Mouse (Mus musculus): ENCODE measurements at regions not wholly inside any gene's neighbourhood (a gene's known extent, or its start where the extent isn't known, plus 50 kb on each side); places are given as distances from the start of the nearest gene placed in this dataset.
"Not testable (repeated sequence)": the region's sequence is repeated elsewhere in the genome, so short reads cannot be mapped to it uniquely, and the experiment has no call there.

DNA sequence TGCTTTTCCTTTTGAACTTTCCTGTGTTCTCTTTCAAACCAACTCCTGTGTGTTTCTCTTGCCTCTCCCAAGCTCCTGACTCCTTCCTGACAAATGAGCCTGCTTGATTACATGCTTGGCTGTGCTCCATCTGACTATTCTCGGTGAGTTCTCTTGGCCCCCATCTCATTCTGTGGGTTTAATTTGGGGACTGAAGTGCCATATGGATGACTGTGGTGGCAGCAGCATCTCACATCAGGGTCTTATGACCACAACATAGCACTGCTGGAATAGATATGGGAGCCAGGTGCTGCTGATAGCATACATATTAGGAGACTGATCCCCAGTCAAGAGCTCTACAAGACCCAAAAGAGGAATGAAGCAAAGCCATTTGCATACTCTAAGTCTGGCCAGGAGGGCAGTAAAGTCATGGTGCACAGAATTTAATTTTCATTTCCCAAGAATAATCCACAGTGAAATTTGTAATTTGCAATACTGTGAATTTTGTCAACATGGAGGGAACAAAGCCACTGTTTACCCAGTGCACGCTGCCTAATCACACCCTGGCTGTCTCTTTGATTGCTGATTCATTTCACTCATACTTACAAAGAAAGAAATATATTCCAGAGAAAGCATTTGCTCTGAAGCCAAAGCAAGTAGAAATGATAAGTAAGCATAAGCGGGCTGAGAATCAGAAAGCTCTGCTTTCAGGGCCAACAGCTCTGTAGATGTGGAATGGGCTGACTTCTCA, 1478.4 kb upstream of the Gm7489 start:
- DNase-seq (ENCODE audit: low spot score): no peak

DNA sequence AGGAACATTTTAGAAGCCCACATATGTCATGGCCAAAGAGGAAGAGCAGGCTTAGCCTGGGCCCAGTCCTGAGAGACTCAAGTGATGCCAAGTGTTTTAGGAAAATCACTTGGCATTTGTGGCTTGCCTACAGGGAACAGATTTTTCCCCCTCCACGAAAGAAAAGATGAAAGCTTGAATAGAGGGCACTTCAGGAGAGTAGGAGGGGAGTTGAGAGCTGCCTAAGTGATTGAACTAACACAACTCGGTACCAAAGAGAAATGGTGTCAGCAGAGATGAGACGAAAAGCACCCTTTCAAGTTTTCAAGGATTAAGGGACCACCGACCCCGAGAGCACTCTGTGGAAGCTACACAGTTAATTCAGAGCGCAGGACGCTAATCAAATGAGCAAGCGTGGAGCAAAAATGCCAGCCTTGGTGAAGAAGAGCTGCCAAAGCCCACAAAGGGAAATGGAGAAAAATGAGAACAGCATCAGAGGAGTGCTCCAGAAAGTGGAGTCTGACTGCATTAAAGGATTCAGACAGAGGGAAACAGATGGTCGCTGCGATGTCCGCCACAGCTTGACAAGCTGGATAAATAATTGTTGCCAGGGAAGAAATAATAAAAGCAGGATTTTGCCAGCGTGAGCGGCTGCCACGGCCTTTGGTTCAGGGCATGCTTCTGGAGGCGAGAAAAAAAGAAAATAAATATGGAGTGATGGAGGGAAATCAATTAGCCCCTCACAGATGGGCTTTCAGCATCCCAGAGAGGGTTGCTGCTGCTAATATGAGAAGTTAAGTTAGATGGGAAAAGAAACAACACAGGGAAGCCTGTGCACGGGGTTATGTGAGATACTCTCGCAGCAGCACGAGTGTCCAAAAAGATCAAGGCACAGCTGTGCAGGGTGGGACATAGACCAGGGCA, 1471.6 kb upstream of the Gm7489 start:
- peak; percentile 70 for DNase-seq (ENCODE audit: low spot score)

DNA sequence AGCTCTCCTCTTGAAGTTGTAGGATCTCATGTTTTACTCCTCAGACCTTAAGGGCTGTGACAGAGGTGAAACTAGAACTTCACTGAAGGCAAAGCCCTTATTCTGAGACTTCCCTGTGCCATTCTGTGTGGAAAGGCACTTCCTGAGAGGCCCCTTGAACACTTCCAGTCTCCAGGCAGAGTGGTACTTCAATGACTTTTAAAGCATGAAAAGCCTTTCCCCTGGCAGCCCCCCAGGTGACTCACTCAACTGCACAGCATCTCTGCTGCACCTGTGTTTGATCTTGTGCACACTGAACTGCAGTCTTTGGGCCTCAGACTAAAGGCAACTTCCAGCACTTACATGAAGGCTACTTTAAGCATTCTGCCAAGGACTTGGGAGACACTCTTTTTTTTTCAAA, 1458.7 kb upstream of the Gm7489 start:
- DNase-seq (ENCODE audit: low spot score): no peak

DNA sequence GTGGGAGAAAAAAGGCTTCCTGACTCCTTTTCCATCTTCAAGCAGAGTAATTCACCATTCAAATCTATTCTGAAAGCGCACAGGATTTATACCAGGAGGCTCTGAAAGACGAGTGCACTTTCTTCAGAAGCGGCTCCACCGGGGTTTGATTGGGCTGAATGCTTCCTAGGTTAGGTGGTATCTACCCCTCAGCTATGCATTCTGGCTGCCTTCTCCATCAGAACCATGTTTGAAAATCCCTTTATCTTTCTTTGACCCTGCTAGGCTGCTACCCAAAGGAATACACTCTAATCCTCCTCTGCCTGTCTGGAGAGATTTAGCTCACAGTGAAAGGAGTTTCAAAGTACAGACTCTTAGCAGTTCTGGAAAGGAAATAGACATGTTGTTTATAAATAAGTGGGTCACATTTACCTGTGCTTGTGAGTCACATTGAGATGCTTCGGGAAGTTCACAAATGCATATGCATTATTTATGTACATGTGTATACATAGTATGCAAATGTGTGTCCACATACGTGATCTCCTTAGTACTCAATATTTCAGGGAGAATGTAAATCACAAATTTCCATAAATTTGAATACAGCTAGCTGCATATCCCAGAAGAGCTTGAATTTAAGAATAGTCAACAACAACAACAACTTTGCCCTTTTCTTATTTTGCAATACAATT, 1454.1 kb upstream of the Gm7489 start:
- DNase-seq (ENCODE audit: low spot score): no peak

DNA sequence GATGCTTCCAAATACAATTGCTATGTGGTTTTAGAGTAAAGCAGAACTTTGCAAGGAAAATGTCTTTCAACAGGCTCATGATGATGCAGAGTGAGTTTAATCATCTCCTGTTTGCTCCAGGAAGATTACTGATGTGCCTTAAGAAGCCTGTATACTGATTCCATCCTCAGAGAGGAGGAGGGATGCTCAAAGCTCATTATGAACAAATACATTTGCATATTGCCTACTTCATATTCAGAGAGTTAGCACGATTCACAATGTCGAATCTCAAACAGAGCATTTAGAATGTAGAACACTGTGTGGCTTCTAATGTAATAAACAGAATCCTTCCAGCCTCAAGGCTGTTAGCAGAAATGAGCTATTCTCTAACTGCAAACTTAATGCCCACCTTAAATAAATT, 1451.1 kb upstream of the Gm7489 start:
- DNase-seq (ENCODE audit: low spot score): no peak

DNA sequence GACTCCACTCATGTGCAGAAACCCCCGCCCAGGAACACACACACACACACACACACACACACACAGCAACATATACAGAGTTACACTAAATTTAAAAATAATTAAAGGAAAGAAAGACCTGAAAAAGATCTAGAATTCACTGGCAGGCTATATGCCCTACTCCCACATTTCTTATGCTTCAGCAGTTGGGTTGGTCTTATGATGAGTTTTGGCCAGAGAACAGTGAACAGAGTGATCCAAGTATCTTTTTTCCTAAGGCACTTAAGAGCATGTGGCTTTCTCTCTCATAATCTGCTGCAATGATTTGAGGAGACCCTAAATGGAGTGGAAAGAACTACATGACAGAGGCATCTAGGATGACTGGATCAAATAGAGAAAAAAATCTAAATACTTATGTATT, 1446.3 kb upstream of the Gm7489 start:
- DNase-seq (ENCODE audit: low spot score): peak; percentile 16

DNA sequence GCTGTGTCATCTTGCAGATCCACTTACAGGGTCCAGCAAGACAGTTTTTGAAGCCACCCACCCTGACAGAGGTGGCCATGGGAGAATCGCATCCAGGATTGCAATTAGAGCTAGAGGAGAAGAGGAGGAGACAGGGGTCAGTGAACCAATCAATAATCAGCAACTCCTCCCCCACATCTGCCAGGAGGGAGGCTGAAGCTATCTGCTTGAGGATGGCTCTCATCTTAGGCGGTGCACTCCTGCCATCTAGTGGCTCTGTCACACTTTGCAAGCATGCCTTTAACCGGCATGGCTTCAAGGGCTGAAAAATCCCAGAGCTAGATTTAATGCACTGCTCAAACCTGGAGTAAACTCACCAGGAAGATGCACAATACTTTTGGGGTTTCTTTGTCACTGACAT, 1425.9 kb upstream of the Gm7489 start:
- peak; percentile 88 for DNase-seq (ENCODE audit: low spot score)

DNA sequence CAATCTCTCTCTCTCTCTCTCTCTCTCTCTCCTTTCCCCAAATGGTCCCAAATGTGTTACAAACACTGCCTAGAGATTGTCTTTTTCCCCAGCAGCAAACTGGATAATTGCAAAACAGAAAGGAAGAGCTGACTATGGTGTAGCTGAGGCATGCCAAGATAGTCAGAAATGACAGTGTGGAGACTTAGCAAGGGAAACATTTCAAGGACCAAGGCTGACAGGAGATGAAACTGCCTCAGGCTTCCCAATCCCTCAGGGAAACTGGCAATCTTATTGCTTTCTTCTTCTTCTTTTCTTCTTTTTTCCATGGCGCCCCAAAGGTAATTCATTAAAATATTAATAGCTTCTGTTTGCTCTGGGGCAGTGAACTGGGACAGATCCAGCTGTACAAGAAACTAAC, 1425.4 kb upstream of the Gm7489 start:
- DNase-seq (ENCODE audit: low spot score): no peak

DNA sequence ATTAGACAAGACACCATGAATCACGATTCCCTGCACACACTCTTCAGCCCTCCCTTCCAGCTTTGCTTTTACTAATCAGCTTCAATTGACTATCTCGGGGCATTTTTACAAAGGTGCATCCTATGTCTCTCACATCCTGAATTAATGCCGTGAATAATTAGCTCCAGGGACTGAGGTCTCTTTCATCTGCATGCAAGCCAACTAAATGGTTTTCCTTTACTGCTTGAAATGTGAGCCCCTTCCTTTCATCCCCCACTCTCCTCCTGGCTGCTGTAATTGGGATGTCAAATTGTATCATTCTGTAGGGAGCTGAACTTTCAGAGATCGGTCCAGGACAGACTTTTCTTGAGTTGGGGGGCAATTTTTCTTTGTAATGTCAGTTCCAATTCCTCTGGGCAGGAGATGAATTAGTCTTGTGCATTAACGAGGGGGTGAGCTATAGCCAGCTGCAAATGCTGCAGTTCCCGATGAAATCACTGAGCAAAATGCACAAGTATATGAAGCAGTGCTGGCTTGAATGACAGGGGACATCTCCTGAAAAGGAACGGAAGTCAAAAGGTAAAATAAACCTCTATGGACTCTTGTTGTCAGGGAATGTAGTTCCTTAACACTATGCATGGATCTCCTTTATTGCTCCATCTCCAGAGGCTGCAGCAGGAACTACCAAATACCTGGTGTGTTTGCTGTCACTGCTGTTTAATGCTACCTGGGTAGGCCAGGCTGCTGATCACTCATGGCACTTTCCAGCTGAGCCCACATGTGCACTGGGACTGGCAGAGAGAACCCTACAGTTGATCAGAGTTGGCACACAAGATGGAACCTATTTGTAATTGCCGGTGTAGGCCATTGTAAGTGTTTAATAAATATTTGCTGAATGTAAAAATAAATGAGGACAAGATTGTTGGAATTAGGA, 1420.2 kb upstream of the Gm7489 start:
- DNase-seq (ENCODE audit: low spot score): no peak

DNA sequence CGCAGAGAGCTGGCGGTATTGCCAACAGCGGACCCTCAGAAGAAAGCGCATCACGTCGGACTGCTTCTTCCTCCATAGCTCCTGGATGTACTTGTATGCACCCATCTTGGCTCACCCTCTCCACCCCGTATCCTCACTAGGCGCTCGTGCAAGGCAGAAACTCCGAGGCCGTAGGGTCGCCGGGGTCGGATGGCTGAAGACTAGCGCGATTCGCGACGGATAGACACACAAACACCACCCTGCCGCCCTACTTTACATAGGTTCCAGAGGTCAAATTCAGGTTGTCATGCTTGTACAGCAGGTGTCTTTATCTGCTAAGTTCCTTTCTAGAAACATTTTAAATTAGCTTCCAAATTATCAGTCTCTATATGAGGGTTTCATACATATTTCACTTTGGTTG, 1406.6 kb upstream of the Gm7489 start:
- DNase-seq (ENCODE audit: low spot score): not testable (repeated sequence)

DNA sequence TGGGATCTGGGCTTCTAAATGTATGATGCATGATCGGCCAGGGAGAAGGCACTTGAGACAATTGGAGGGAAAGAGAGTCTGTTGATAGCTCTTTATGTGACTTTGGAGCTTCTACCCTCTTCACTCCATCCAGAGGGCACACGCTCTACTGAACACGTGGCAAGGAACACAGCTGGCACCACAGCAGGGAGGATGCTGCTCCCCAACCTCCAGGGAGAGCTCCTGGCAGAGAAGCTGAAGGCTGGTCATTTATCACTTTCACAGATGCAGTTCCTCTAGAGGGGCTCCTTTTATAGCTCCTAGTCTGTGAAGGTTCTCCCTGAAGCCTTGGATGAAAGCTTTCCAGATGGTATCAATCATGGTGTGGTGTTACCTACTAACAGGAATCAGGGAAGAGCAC, 1403.9 kb upstream of the Gm7489 start:
- DNase-seq (ENCODE audit: low spot score): no peak

DNA sequence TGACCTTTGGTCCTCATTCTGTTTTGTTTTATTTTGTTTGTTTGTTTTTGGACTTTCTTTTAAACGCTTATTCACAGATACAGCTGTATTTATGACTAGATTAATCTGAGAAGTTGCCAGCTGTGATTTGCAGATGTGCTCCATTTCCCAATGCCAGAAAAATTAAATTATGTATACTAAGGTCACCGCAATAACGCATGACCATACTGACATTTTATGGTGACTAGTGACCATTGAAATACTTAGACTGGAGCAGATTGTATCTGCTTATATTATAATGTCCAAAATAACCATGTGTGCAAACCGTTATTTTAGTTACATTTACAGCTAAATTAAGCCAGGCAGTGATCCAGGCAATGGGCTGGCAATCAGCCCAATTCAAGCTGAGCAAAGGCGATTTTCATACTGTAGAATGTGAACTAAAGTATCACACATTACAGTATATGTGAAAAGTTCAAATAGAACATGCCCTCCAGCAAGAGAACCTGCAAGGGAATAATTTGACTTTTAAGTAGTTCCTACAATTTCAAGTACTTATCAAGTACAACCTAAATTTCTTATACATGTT, 1401.0 kb upstream of the Gm7489 start:
- no peak for DNase-seq (ENCODE audit: low spot score)

DNA sequence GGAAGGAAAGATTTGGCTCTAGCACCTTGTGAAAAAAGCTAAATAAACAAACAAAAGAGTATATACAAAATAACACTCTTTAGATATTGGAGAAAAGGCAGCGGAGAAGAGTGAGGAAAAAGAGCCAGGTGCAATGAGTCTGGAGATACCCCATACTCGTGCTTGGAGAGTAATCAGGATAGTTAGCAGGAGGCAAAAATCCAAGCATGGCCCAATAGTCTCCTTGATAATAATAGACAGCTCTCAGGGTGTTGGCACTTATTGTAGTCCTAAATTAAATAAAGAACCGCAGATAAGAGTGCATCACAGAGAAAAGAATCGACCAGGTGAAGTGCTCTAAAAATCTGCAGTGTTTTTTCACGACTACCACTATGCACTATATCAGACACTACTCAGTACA, 1400.4 kb upstream of the Gm7489 start:
- DNase-seq (ENCODE audit: low spot score): no peak

DNA sequence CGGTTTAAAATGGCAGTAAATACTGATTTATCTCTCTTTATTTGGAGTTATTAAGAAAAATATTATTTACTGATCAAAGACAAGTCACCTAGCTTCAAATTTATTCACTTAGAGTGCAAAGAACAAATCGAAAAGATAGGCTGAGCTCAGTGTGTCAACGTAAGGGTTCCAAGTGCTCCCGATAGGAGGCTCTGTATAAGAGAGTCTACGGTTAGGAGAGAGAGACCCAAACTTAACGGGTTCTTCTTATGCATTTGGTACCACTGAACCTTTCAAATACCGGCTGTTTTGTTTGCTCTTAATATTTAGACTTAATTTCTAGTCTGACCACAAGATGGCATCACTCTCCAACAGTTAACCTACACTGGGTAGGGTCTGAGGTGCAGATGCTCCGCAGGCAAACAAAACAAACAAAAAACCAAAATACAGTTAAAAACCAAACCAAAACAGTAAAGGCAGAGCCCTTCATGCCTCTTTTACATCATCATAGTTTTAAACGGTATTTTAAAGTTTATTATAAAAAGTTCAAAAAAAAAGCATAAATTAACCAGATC, 1379.4 kb upstream of the Gm7489 start:
- no peak for DNase-seq (ENCODE audit: low spot score)

DNA sequence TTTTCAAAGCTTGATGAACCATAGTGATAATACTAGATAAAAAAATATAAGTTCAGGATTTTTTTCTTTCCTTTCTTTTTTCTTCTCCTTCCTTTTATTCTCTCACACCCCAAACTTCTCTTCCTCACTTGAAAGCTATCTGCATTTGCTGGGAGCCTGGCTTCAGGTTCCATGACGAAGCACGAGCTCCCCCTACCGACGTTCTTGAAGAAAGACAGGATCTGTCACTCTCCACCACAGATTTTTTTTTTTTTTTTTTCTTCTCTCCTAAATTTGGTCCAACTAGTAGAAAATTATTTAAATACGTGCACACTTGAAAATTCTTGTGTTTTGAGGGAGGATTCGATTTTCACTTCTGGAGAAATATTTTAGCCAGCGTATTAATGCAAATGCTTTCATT, 1377.8 kb upstream of the Gm7489 start:
- DNase-seq (ENCODE audit: low spot score): no peak

DNA sequence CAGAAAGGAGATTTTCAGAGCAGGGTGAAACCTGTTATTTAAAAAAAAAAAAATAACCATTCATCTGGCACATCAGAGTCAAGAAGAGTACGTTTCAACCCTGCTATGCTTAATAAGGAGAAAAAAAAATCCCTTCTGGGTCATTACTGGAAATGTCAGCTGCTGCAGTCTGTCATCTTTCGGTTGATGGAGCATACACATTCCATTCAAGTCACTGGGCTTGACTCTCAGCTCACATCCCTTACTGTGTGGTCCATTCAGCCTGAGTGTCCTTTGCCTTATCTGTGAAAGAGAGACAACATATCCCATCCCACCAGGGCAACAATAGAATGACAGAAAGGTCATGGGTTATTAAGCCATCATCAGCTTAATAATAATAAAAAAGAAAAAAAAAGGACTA, 1376.1 kb upstream of the Gm7489 start:
- no peak for DNase-seq (ENCODE audit: low spot score)

DNA sequence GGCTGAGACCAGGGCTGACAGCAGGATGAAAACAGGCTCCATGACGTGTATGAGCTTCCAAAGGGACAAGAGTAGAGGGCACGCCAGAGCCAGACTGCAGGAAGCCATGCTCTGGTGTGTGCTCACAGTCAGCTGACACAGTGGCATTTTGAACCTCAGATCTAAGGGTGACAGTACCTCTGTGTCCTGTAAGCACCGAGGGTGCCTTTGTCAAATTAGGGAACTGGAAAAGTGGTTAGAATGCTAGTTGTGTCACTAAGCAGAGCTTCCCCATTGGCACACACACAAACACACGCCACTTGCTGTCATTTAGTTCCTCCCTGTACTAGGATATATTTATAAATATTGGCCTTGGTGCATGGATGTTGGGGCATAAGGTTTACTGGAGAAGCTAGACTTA, 1374.6 kb upstream of the Gm7489 start:
- no peak for DNase-seq (ENCODE audit: low spot score)

DNA sequence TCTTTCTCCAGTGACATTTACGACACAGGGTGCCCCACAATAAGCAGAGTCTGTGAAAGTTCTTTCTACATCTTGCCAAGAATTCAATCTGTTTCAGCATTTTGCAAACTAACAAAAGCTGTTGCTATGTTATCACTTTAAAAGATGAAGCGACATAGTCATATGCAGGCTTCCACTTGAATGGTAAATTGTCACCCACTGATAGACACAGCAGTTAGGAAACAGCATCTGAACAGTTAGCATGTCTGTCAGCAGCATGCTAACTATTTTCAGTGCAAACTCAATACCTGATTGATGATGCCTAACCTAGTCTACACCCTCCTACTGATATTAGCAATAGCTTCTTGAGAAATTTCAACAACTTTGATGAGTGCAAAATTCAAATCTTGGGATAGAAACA, 1348.1 kb upstream of the Gm7489 start:
- no peak for DNase-seq (ENCODE audit: low spot score)

DNA sequence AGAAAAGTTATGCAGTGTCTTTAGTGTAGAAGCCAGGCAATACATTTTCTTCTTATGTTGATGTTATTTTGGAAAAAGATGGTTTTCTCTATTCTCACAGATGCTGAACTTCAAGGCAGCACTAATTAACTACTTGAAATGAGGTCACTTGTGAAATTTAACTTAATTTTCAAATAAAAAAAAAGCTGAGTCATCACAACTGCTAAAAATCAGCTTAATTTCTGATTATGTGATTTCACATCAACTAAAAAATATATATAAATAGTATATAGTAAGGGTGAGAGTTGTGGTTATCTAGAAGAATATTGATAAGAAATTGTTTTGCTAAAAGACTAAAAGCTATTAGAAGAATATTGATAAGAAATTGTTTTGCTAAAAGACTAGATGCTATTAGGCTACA, 1326.0 kb upstream of the Gm7489 start:
- no peak for DNase-seq (ENCODE audit: low spot score)

DNA sequence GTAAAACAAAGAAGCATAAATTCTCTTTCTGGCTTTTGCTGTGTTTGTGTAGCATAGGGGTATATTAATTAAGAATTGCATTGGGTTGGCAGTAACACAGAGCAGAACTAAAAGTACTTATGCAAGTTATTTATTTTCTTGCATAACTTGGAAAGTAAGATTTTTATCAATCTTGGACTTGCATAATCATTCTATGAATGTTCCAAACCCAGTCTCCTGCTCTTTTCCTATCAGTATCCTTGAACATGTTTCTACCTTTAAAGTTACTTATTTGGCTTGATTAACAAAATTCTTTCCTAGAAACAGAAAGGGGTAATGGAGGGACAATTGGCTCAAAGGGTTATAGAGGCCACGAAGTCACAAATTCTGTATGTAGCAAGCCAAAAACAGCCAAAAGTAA, 1320.6 kb upstream of the Gm7489 start:
- DNase-seq (ENCODE audit: low spot score): no peak

DNA sequence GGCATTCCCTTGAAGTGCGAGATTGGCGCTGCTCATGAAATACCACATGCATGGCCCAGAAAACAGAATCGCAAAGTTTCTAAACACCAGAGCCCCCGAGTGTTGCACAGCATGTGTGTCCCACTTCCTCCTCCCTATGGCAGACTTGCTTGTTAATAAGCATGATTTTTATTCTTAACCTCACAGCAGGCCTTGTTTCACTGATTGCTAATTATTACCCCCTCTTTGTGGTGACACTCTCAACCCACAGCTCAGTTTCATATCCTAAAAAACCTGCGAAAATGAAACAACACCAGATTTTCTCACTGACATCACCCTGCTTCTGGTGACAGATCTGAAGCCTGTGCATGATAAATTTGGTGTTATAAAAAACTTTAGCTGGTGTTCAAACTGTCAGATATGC, 1319.3 kb upstream of the Gm7489 start:
- peak; percentile 31 for DNase-seq (ENCODE audit: low spot score)

Measured in layer of hippocampus, adult 11-12 months (tissue).